Mouse (Mus musculus): ENCODE results near the gene Gm20671. TPM values are rescaled to one million over a fixed set of nuclear protein-coding genes. Genes with fewer than 3 reads are reported as not detected.
"Not testable (repeated sequence)": the region's sequence is repeated elsewhere in the genome, so short reads cannot be mapped to it uniquely, and the experiment has no call there.

The Gm20671 gene
- polyA plus RNA-seq (2014; fragmentation: Nextera tagmentation; extraction: Ambion mirVana), result not detected in 2 replicates

GRCm38 (mm10) chr5:32827009-32827408 lies at the start of gene Gm20671:
Gene Gm20671, minus strand, starts transcription at chr5:32827109.
- ATAC-seq (ENCODE audit: low FRiP score), result no peak
- 94% methylated on average over 7 of the region's 7 CpGs for WGBS
- peaks cover 74% of the 10 kb centered on the region for H3K36me3 ChIP-seq (replicated peaks; ENCODE audit: control insufficient read depth, insufficient read depth)

GRCm38 (mm10) chr5:32872346-32872745 lies 45.4 kb upstream of the Gm20671 start:
- no peak overlapping the region for H3K9ac ChIP-seq
- H3K9me3 ChIP-seq (ENCODE audit: control insufficient read depth, low read length), result no peaks in the 10 kb centered on the region
- H3K4me3 ChIP-seq (replicated peaks; ENCODE audit: low read length), result no peak overlapping the region
- H3K4me1 ChIP-seq (replicated peaks; ENCODE audit: control insufficient read depth, insufficient read depth, low read length), result no peaks in the 10 kb centered on the region
- ATAC-seq (ENCODE audit: low FRiP score) (no peak), DNase-seq (ENCODE audit: low spot score) (no peak)
- H3K27me3 ChIP-seq (ENCODE audit: control insufficient read depth, insufficient read depth, low read length), result no peaks in the 10 kb centered on the region
- 94% methylated on average over 5 of the region's 5 CpGs for WGBS
- H3K4me2 ChIP-seq (replicated peaks), result no peak overlapping the region
- no peak overlapping the region for H3K27ac ChIP-seq
- peaks cover 77% of the 10 kb centered on the region for H3K36me3 ChIP-seq (replicated peaks; ENCODE audit: control insufficient read depth, insufficient read depth)

More at GRCm38 (mm10) chr5:32827009-32827408, at the start of gene Gm20671:
- Histone ChIP-seq H3K4me3 (replicated peaks; ENCODE audit: low read length) (no peak within 1 kb of the TSS), H3K27me3 (ENCODE audit: control insufficient read depth, insufficient read depth, low read length) (no peaks in the 10 kb centered on the region), H3K4me1 (replicated peaks; ENCODE audit: control insufficient read depth, insufficient read depth, low read length) (no peaks in the 10 kb centered on the region), H3K4me2 (replicated peaks) (no peak within 1 kb of the TSS), H3K27ac (no peak within 1 kb of the TSS), H3K9me3 (ENCODE audit: control insufficient read depth, low read length) (no peaks in the 10 kb centered on the region), H3K9ac (no peak within 1 kb of the TSS)
- DNase-seq (ENCODE audit: low spot score), result no peak

GRCm38 (mm10) chr5:32869389-32870024 lies 42.6 kb upstream of the Gm20671 start:
- WGBS, result 97% methylated on average over 5 of the region's 5 CpGs
- Histone ChIP-seq H3K4me2 (replicated peaks) (no peak overlapping the region), H3K9me3 (ENCODE audit: control insufficient read depth, low read length) (no peaks in the 10 kb centered on the region), H3K4me3 (replicated peaks; ENCODE audit: low read length) (no peak overlapping the region), H3K27me3 (ENCODE audit: control insufficient read depth, insufficient read depth, low read length) (no peaks in the 10 kb centered on the region), H3K4me1 (replicated peaks; ENCODE audit: control insufficient read depth, insufficient read depth, low read length) (no peaks in the 10 kb centered on the region), H3K9ac (no peak overlapping the region), H3K36me3 (replicated peaks; ENCODE audit: control insufficient read depth, insufficient read depth) (peaks cover 55% of the 10 kb centered on the region), H3K27ac (no peak overlapping the region)
- ATAC-seq (ENCODE audit: low FRiP score) (no peak), DNase-seq (ENCODE audit: low spot score) (no peak)

- no peaks in the 10 kb centered on the region for H3K4me1 ChIP-seq (replicated peaks; ENCODE audit: control insufficient read depth, insufficient read depth, low read length)
- ATAC-seq (ENCODE audit: low FRiP score) (peak; percentile 99), DNase-seq (ENCODE audit: low spot score) (peak; percentile 89)
- WGBS, result under 1% methylated on average over 46 of the region's 64 CpGs
- no peaks in the 10 kb centered on the region for H3K27me3 ChIP-seq (ENCODE audit: control insufficient read depth, insufficient read depth, low read length)
- peak within 1 kb of the TSS; percentile 59 for H3K4me2 ChIP-seq (replicated peaks)
- peak within 1 kb of the TSS; percentile 70 for H3K9ac ChIP-seq
- peaks cover 17% of the 10 kb centered on the region for H3K36me3 ChIP-seq (replicated peaks; ENCODE audit: control insufficient read depth, insufficient read depth)
- H3K9me3 ChIP-seq (ENCODE audit: control insufficient read depth, low read length), result no peaks in the 10 kb centered on the region
- H3K4me3 ChIP-seq (replicated peaks; ENCODE audit: low read length), result peak within 1 kb of the TSS; percentile 67
- peak within 1 kb of the TSS; percentile 64 for H3K27ac ChIP-seq
These were observed 36.6 kb upstream of the Gm20671 start, which contains the start of gene Depdc5 for GRCm38 (mm10) chr5:32863253-32864228. Gene Depdc5, plus strand, starts transcription at chr5:32863701.

GRCm38 (mm10) chr5:32862469-32863132 lies 35.7 kb upstream of the Gm20671 start:
- no peak overlapping the region; the same call in 1 of the 2 replicates for H3K4me3 ChIP-seq (replicated peaks; ENCODE audit: low read length)
- 71% methylated on average over 6 of the region's 6 CpGs for WGBS

GRCm38 (mm10) chr5:32861082-32861481 lies 34.2 kb upstream of the Gm20671 start:
- Histone ChIP-seq H3K27me3 (ENCODE audit: control insufficient read depth, insufficient read depth, low read length) (no peaks in the 10 kb centered on the region), H3K9me3 (ENCODE audit: control insufficient read depth, low read length) (no peaks in the 10 kb centered on the region), H3K27ac (no peak overlapping the region), H3K9ac (no peak overlapping the region), H3K4me3 (replicated peaks; ENCODE audit: low read length) (no peak overlapping the region), H3K4me2 (replicated peaks) (no peak overlapping the region), H3K4me1 (replicated peaks; ENCODE audit: control insufficient read depth, insufficient read depth, low read length) (no peaks in the 10 kb centered on the region), H3K36me3 (replicated peaks; ENCODE audit: control insufficient read depth, insufficient read depth) (no peaks in the 10 kb centered on the region; the same call in 1 of the 2 replicates)
- ATAC-seq (ENCODE audit: low FRiP score) (no peak), DNase-seq (ENCODE audit: low spot score) (no peak)
- WGBS, result 79% methylated on average over 1 of the region's 1 CpGs

More at GRCm38 (mm10) chr5:32862469-32863132, 35.7 kb upstream of the Gm20671 start:
- H3K9me3 ChIP-seq (ENCODE audit: control insufficient read depth, low read length), result no peaks in the 10 kb centered on the region
- H3K4me2 ChIP-seq (replicated peaks), result peak overlapping the region; percentile 59
- H3K27ac ChIP-seq, result no peak overlapping the region
- peaks cover 7% of the 10 kb centered on the region for H3K36me3 ChIP-seq (replicated peaks; ENCODE audit: control insufficient read depth, insufficient read depth)
- no peaks in the 10 kb centered on the region for H3K27me3 ChIP-seq (ENCODE audit: control insufficient read depth, insufficient read depth, low read length)
- H3K4me1 ChIP-seq (replicated peaks; ENCODE audit: control insufficient read depth, insufficient read depth, low read length), result no peaks in the 10 kb centered on the region
- no peak overlapping the region for H3K9ac ChIP-seq
- no peak for DNase-seq (ENCODE audit: low spot score)
- no peak for ATAC-seq (ENCODE audit: low FRiP score)

GRCm38 (mm10) chr5:32857781-32858220 lies 30.9 kb upstream of the Gm20671 start:
- no peak for ATAC-seq (ENCODE audit: low FRiP score)
- WGBS, result 2% methylated on average over 6 of the region's 6 CpGs

GRCm38 (mm10) chr5:32855274-32855673 lies 28.4 kb upstream of the Gm20671 start:
- not testable (repeated sequence) for H3K4me2 ChIP-seq (replicated peaks); H3K9ac ChIP-seq; ATAC-seq (ENCODE audit: low FRiP score); H3K36me3 ChIP-seq (replicated peaks; ENCODE audit: control insufficient read depth, insufficient read depth); H3K27ac ChIP-seq; DNase-seq (ENCODE audit: low spot score); H3K4me3 ChIP-seq (replicated peaks; ENCODE audit: low read length); H3K9me3 ChIP-seq (ENCODE audit: control insufficient read depth, low read length); H3K27me3 ChIP-seq (ENCODE audit: control insufficient read depth, insufficient read depth, low read length)
- WGBS, result 98% methylated on average over 2 of the region's 3 CpGs
- H3K4me1 ChIP-seq (replicated peaks; ENCODE audit: control insufficient read depth, insufficient read depth, low read length), result peaks cover 26% of the 10 kb centered on the region

More at GRCm38 (mm10) chr5:32857781-32858220, 30.9 kb upstream of the Gm20671 start:
- peaks cover 7% of the 10 kb centered on the region for H3K4me1 ChIP-seq (replicated peaks; ENCODE audit: control insufficient read depth, insufficient read depth, low read length)
- H3K27ac ChIP-seq, result peak overlapping the region; percentile 72
- peak overlapping the region; percentile 49 for H3K4me3 ChIP-seq (replicated peaks; ENCODE audit: low read length)
- H3K27me3 ChIP-seq (ENCODE audit: control insufficient read depth, insufficient read depth, low read length), result no peaks in the 10 kb centered on the region
- H3K9ac ChIP-seq, result peak overlapping the region; percentile 64
- H3K9me3 ChIP-seq (ENCODE audit: control insufficient read depth, low read length), result no peaks in the 10 kb centered on the region
- peak; percentile 68 for DNase-seq (ENCODE audit: low spot score)
- H3K4me2 ChIP-seq (replicated peaks), result peak overlapping the region; percentile 64
- no peaks in the 10 kb centered on the region for H3K36me3 ChIP-seq (replicated peaks; ENCODE audit: control insufficient read depth, insufficient read depth)
